Mouse (Mus musculus) intestine, embryonic 16.5 days (tissue): ENCODE data around the gene Zfp541. TPM values are rescaled to one million over a fixed set of nuclear protein-coding genes. Genes with fewer than 3 reads are reported as not detected.
A peak's percentile ranks its signal among the peaks of the same experiment; 100 is the strongest.

ENCODE experiments used
- ATAC-seq: fragments of 200-750 bp; cut with Nextera tagmentation; 2 replicates; pipeline ENCODE4 v1.8.0; 2017; ENCODE audit warnings: moderate TSS enrichment, moderate library complexity
- H3K27ac ChIP-seq: fragments of 300-500 bp; sonication (generic); 2 replicates; pipeline ENCODE4 v1.5.1; 2014; ENCODE audit warnings: mild to moderate bottlenecking, low read length
- H3K27me3 ChIP-seq: fragments of 300-500 bp; sonication (generic); replicated peaks from 2 replicates; pipeline ENCODE4 v1.6.1; 2014; ENCODE audit warnings: low read length, control low read depth, mixed read lengths; ENCODE audit not compliant: control insufficient read depth, insufficient read depth
- H3K36me3 ChIP-seq: fragments of 300-500 bp; sonication (generic); 2 replicates; pipeline ENCODE4 v1.6.1; 2014; ENCODE audit warnings: low read length, control low read depth; ENCODE audit not compliant: control insufficient read depth, insufficient read depth
- H3K4me1 ChIP-seq: fragments of 300-500 bp; sonication (generic); 2 replicates; pipeline ENCODE4 v1.6.1; 2014; ENCODE audit warnings: low read length, control low read depth, mixed read lengths; ENCODE audit not compliant: control insufficient read depth, insufficient read depth
- H3K4me2 ChIP-seq: fragments of 300-500 bp; sonication (generic); 2 replicates; pipeline ENCODE4 v1.6.1; 2014; ENCODE audit warnings: low read depth, low read length, control low read depth
- H3K4me3 ChIP-seq: fragments of 300-500 bp; sonication (generic); 2 replicates; pipeline ENCODE4 v1.5.1; 2014; ENCODE audit warnings: mild to moderate bottlenecking, low read length
- H3K9ac ChIP-seq: fragments of 300-500 bp; sonication (generic); 2 replicates; pipeline ENCODE4 v1.6.1; 2014; ENCODE audit warnings: low read depth, low read length
- H3K9me3 ChIP-seq: fragments of 300-500 bp; sonication (generic); 2 replicates; pipeline ENCODE4 v1.6.1; 2016; ENCODE audit warnings: low read length, control low read depth; ENCODE audit not compliant: control insufficient read depth
- whole genome bisulfite sequencing: fragments of 180-500 bp; shearing (Covaris S2); extraction: QIAGEN DNeasy Blood & Tissue Kit; methylation state at CpG from one replicate; pipeline ENCODE4 v1.1.7; 2014; 5-methylcytosine and 5-hydroxymethylcytosine counted together
- polyA plus RNA-seq: library from polyadenylated mRNA; unstranded; fragments of >200 nt; fragmentation: Nextera tagmentation; extraction: Ambion mirVana; gene quantifications from 2 replicates; pipeline ENCODE4 v1.2.1, GENCODE M21; 2015

Zfp541 gene
- polyA plus RNA-seq, 1 experiment from 2014 or later, result 0.07 TPM

DNA sequence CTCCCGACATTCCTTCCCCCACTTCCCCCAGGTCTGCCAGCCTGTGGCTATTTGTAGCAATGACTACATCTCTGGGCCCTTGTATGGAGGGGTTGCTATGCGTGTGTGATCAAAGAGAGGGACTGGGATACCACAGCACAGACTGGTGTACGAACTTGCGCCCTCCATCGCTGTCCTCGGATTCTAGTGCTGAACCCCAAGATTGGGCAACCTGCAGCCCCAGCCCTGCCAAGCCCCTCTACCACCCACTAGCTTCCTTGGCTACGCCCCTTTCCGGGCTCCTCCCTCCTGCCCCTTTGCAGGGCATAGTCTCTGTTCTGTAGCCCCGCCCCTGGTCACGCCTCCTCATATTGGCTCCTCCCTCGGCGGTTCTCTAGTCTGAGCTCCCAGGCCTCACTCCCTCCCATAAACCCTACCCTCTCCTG lies 67.8 kb downstream of the Zfp541 start, which contains the start of gene Slc8a2:
Gene Slc8a2, plus strand, starts transcription at position 406 of the 425 bp plus-strand sequence.
- Histone ChIP-seq H3K36me3 (peaks cover 4% of the 10 kb centered on the region; the same call in 1 of the 2 replicates), H3K27ac (peak within 1 kb of the TSS; percentile 63), H3K4me3 (peak within 1 kb of the TSS; percentile 60), H3K9me3 (no peaks in the 10 kb centered on the region), H3K9ac (peak within 1 kb of the TSS; percentile 67), H3K4me2 (peak within 1 kb of the TSS; percentile 90), H3K4me1 (peaks cover 31% of the 10 kb centered on the region), H3K27me3 (0 out of 2 replicates have a peak, but pooled peaks cover 2% of the 10 kb centered on the region)
- ATAC-seq, result peak; percentile 84
- WGBS, result 3% methylated on average over 12 of the region's 12 CpGs

DNA sequence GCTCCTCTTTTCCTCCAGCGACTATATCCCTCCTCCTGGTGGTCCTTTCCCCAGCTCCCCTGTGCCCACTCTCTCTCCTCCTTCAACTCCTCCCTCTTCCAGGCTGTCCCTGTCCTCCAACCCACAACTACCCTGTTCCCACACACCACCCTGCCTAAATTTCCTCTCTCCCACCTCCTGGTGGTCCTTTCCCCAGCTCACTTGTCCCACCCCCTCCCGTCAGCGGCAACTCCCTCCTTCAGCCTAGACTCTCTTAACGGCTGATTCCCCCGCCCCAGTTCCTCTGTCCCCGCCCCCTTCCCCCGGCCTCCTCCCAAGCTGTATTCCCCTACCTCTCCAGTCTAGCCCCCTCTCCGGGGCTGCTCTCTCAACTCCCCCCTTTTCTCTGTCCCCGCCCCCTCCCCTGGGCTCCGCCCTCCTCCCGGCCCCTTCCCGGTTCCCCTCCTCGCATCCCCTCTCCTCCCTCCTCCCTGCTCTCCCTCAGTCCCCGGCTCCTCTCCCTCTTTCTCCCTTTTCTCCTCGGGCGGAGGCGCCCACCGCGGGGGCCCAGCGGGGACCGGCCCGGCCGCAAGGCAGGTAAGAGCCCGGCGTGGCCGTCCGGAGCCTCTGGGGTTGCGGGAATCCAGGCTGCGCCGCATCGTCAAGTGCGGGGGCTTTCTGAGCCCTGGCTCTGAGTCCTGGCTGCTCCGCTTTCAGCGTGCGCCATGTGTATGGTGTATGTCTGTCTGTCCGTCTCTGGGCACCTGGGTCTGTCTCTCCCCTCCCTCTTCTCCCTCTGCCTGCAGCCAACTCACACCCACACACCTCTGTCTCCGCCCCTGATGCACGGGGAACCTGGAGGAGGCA lies 68.5 kb downstream of the Zfp541 start:
- peak overlapping the region; percentile 63 for H3K27ac ChIP-seq
- ATAC-seq, result peak; percentile 83

DNA sequence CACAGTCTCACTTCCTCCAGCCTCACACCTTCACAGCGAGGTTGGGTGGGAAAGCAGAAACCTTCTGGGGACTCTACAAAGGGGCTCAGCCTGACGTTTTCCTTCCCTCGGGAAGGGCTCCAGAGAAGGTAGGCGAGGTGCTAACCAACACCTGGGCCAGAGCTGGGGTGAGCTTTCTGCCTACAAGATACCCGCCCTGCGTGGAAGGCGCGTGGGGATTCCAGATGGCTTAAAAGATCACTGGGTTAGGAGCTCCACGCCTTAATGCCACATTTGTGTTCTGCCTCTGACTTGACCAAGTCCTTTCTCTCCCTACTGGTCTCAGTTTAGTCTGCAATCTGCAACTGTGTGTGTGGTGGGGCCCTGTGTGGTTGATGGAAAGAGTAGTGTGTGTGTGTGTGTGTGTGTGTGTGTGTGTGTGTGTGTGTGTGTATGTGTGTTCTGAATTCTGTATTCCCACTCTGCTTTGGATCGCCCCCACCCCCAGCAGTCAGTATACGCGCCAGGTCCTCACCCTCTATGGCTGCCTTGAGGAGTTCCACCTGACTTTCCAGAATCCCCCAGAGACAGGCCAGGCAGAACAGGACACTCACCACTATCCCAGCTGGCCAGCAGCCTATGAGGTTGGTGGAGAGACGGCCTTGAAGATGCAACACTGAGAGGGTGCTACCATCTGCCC lies 69.5 kb downstream of the Zfp541 start:
- H3K9ac ChIP-seq, result 0 out of 2 replicates have a peak overlapping the region, but pooled peaks have one; percentile 67
- H3K4me3 ChIP-seq, result peak overlapping the region; percentile 60; the same call in 1 of the 2 replicates
- H3K9me3 ChIP-seq, result no peaks in the 10 kb centered on the region
- no peaks in the 10 kb centered on the region for H3K36me3 ChIP-seq
- H3K4me2 ChIP-seq, result peak overlapping the region; percentile 90
- 0 out of 2 replicates have a peak overlapping the region, but pooled peaks have one; percentile 63 for H3K27ac ChIP-seq
- 27% methylated on average over 13 of the region's 13 CpGs for WGBS
- ATAC-seq, result no peak
- H3K4me1 ChIP-seq, result peaks cover 31% of the 10 kb centered on the region
- 0 out of 2 replicates have a peak, but pooled peaks cover 2% of the 10 kb centered on the region for H3K27me3 ChIP-seq

More for the DNA sequence above, 68.5 kb downstream of the Zfp541 start:
- WGBS, result 2% methylated on average over 37 of the region's 38 CpGs
- H3K27me3 ChIP-seq, result 0 out of 2 replicates have a peak, but pooled peaks cover 2% of the 10 kb centered on the region
- no peaks in the 10 kb centered on the region for H3K9me3 ChIP-seq
- H3K36me3 ChIP-seq, result peaks cover 4% of the 10 kb centered on the region; the same call in 1 of the 2 replicates
- H3K4me1 ChIP-seq, result peaks cover 31% of the 10 kb centered on the region
- peak overlapping the region; percentile 67 for H3K9ac ChIP-seq
- peak overlapping the region; percentile 60 for H3K4me3 ChIP-seq
- H3K4me2 ChIP-seq, result peak overlapping the region; percentile 90

GRCm38 (mm10) chr7:16132161-16132581 lies 70.6 kb downstream of the Zfp541 start:
- Histone ChIP-seq H3K27ac (no peak overlapping the region), H3K9ac (no peak overlapping the region), H3K4me1 (peaks cover 31% of the 10 kb centered on the region), H3K9me3 (no peaks in the 10 kb centered on the region), H3K4me3 (no peak overlapping the region), H3K27me3 (0 out of 2 replicates have a peak, but pooled peaks cover 2% of the 10 kb centered on the region), H3K36me3 (no peaks in the 10 kb centered on the region), H3K4me2 (no peak overlapping the region)
- 13% methylated on average over 7 of the region's 7 CpGs for WGBS
- no peak for ATAC-seq

GRCm38 (mm10) chr7:16132926-16133325 lies 71.3 kb downstream of the Zfp541 start:
- H3K36me3 ChIP-seq, result no peaks in the 10 kb centered on the region
- H3K27me3 ChIP-seq, result 0 out of 2 replicates have a peak, but pooled peaks cover 2% of the 10 kb centered on the region
- WGBS, result 62% methylated on average over 3 of the region's 3 CpGs
- H3K9ac ChIP-seq, result no peak overlapping the region
- no peak for ATAC-seq
- H3K4me3 ChIP-seq, result no peak overlapping the region
- H3K9me3 ChIP-seq, result no peaks in the 10 kb centered on the region
- H3K4me2 ChIP-seq, result no peak overlapping the region
- no peak overlapping the region for H3K27ac ChIP-seq
- H3K4me1 ChIP-seq, result peaks cover 31% of the 10 kb centered on the region

DNA sequence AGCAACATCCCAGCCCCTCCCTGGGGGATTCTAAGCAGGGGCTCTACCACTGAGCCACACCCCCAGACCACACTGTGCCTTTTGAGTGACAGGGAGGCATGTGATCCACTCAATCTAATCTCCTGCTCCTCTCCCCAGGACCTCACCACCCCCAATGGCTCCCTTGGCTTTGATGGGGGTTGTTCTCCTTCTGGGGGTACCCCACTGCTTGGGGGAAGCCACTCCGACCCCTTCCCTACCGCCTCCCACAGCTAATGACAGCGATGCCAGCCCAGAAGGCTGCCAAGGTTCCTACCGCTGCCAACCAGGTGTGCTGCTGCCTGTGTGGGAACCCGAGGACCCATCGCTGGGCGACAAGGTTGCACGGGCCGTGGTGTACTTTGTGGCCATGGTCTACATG lies 72.1 kb downstream of the Zfp541 start:
- Histone ChIP-seq H3K36me3 (no peaks in the 10 kb centered on the region), H3K27ac (no peak overlapping the region), H3K4me3 (no peak overlapping the region), H3K4me2 (no peak overlapping the region), H3K9ac (no peak overlapping the region), H3K27me3 (0 out of 2 replicates have a peak, but pooled peaks cover 2% of the 10 kb centered on the region), H3K9me3 (no peaks in the 10 kb centered on the region), H3K4me1 (peaks cover 31% of the 10 kb centered on the region)
- ATAC-seq, result no peak
- 88% methylated on average over 9 of the region's 9 CpGs for WGBS

GRCm38 (mm10) chr7:16134951-16135392 lies 73.4 kb downstream of the Zfp541 start:
- Histone ChIP-seq H3K4me2 (no peak overlapping the region), H3K9me3 (no peaks in the 10 kb centered on the region), H3K4me3 (no peak overlapping the region), H3K27me3 (0 out of 2 replicates have a peak, but pooled peaks cover 2% of the 10 kb centered on the region), H3K27ac (no peak overlapping the region), H3K9ac (no peak overlapping the region), H3K4me1 (peaks cover 22% of the 10 kb centered on the region), H3K36me3 (no peaks in the 10 kb centered on the region)
- no peak for ATAC-seq
- 68% methylated on average over 7 of the region's 7 CpGs for WGBS
